Mouse (Mus musculus) thymus, adult 2 months (tissue): Measurements from ENCODE around the gene Tent4a.

ENCODE experiments used
- CTCF ChIP-seq: fragments of 200-500 bp; IDR thresholded peaks from 2 replicates; pipeline ENCODE4 v1.5.1; 2012; ENCODE audit warnings: mild to moderate bottlenecking, control low read depth, low read length, moderate library complexity, borderline replicate concordance; ENCODE audit not compliant: control insufficient read depth, poor library complexity, insufficient read depth; ENCODE audit errors: extremely low read depth
- POLR2A ChIP-seq: fragments of 200-500 bp; IDR thresholded peaks from 2 replicates; pipeline ENCODE4 v1.6.1; 2012; ENCODE audit warnings: mild to moderate bottlenecking, low read length, control low read depth, moderate library complexity; ENCODE audit not compliant: control insufficient read depth, poor library complexity, insufficient read depth; ENCODE audit errors: extremely low read depth

DNA sequence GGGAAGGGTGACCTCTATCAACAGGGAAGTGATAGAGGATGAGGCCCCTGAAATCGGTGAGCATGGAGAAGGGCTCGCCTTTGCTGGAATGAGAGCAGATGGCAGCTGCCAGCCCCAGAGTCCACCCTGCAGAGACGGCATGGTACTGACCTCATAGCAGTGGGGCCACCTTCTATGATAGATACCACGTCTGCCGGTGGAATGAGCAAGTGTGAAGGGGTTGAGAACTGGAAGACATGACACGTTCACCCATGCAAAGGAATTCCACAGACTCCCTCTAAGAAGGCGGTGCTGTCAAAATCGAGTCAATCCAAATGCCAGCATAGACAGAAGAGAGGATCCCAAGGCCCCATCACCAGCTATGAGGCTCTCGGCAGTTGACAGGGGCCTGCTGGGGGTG, 19.8 kb upstream of the Tent4a start:
- TF ChIP-seq CTCF (no peak), POLR2A (no peak)
